Mouse (Mus musculus) stomach, postnatal 0 days (tissue): ENCODE data around the gene Cyp17a1.

ENCODE experiments used
- CTCF ChIP-seq: IDR thresholded peaks from 2 replicates; pipeline ENCODE4 v1.5.1; 2016; ENCODE audit warnings: antibody characterized with exemption, low read depth, mild to moderate bottlenecking, moderate library complexity
- EP300 ChIP-seq: optimal IDR thresholded peaks from 2 replicates; pipeline ENCODE3; 2016; ENCODE audit warnings: antibody characterized with exemption

- TF ChIP-seq CTCF (no peak), EP300 (no peak)
These were observed 4.7 kb downstream of the Cyp17a1 start for GRCm38 (mm10) chr19:46668263-46668662.
